Mouse (Mus musculus) hindbrain, embryonic 12.5 days (tissue): ENCODE measurements around the gene Il9. TPM values are rescaled to one million over a fixed set of nuclear protein-coding genes. Genes with fewer than 3 reads are reported as not detected.

Source experiments
- ATAC-seq: fragments of 200-750 bp; cut with Nextera tagmentation; 2 replicates; pipeline ENCODE4 v1.8.0; 2017; ENCODE audit warnings: moderate TSS enrichment; ENCODE audit not compliant: low FRiP score
- H3K27ac ChIP-seq: fragments of 300-500 bp; sonication (generic); 2 replicates; pipeline ENCODE4 v1.5.1; 2016; ENCODE audit warnings: mild to moderate bottlenecking
- H3K27me3 ChIP-seq: fragments of 300-500 bp; sonication (generic); 2 replicates; pipeline ENCODE4 v1.6.1; 2016; ENCODE audit warnings: mild to moderate bottlenecking
- H3K36me3 ChIP-seq: fragments of 300-500 bp; sonication (generic); 2 replicates; pipeline ENCODE4 v1.6.1; 2016; ENCODE audit warnings: mild to moderate bottlenecking
- H3K4me1 ChIP-seq: fragments of 300-500 bp; sonication (generic); 2 replicates; pipeline ENCODE4 v1.6.1; 2016
- H3K4me2 ChIP-seq: fragments of 300-500 bp; sonication (generic); replicated peaks from 2 replicates; pipeline ENCODE4 v1.6.1; 2016; ENCODE audit warnings: mild to moderate bottlenecking
- H3K4me3 ChIP-seq: fragments of 300-500 bp; sonication (generic); 2 replicates; pipeline ENCODE4 v1.5.1; 2016; ENCODE audit warnings: mild to moderate bottlenecking
- H3K9ac ChIP-seq: fragments of 300-500 bp; sonication (generic); 2 replicates; pipeline ENCODE4 v1.6.1; 2016; ENCODE audit warnings: mild to moderate bottlenecking, moderate library complexity
- H3K9me3 ChIP-seq: fragments of 300-500 bp; sonication (generic); replicated peaks from 2 replicates; pipeline ENCODE4 v1.6.1; 2016; ENCODE audit warnings: mild to moderate bottlenecking
- WGBS: fragments of 180-500 bp; shearing (Covaris S2); methylation state at CpG from one replicate; pipeline ENCODE4 v1.1.7; 2016; 5-methylcytosine and 5-hydroxymethylcytosine counted together
- polyA plus RNA-seq: library from polyadenylated mRNA; unstranded; fragments of >200 nt; fragmentation: Nextera tagmentation; extraction: Ambion mirVana; gene quantifications from 2 replicates; pipeline ENCODE4 v1.2.1, GENCODE M21; 2016

Gene Il9
- polyA plus RNA-seq, 1 experiment from 2014 or later = not detected

GRCm38 (mm10) chr13:56471211-56471610 is 10.8 kb downstream of the Il9 start:
- Histone ChIP-seq H3K4me3 (no peak overlapping the region), H3K27me3 (peaks cover 3% of the 10 kb centered on the region; the same call in 1 of the 2 replicates), H3K27ac (no peak overlapping the region), H3K36me3 (no peaks in the 10 kb centered on the region), H3K9ac (no peak overlapping the region), H3K4me1 (0 out of 2 replicates have a peak, but pooled peaks cover 2% of the 10 kb centered on the region), H3K9me3 (no peaks in the 10 kb centered on the region), H3K4me2 (no peak overlapping the region)
- no peak for ATAC-seq
- 88% methylated on average over 6 of the region's 6 CpGs for WGBS

GRCm38 (mm10) chr13:56468536-56468935 is 13.5 kb downstream of the Il9 start:
- Histone ChIP-seq H3K36me3 (no peaks in the 10 kb centered on the region), H3K27me3 (peaks cover 3% of the 10 kb centered on the region; the same call in 1 of the 2 replicates), H3K9ac (no peak overlapping the region), H3K4me2 (no peak overlapping the region), H3K9me3 (no peaks in the 10 kb centered on the region), H3K27ac (no peak overlapping the region), H3K4me3 (no peak overlapping the region), H3K4me1 (peaks cover 6% of the 10 kb centered on the region)
- no peak for ATAC-seq
- 94% methylated on average over 4 of the region's 4 CpGs for WGBS

- no peak overlapping the region for H3K27ac ChIP-seq
- 92% methylated on average over 7 of the region's 7 CpGs for WGBS
- peaks cover 6% of the 10 kb centered on the region for H3K4me1 ChIP-seq
- H3K36me3 ChIP-seq = no peaks in the 10 kb centered on the region
- H3K4me3 ChIP-seq = no peak overlapping the region
- no peak for ATAC-seq
- peaks cover 3% of the 10 kb centered on the region; the same call in 1 of the 2 replicates for H3K27me3 ChIP-seq
- no peaks in the 10 kb centered on the region for H3K9me3 ChIP-seq
- H3K9ac ChIP-seq = no peak overlapping the region
- H3K4me2 ChIP-seq = no peak overlapping the region
These were observed 14.3 kb downstream of the Il9 start for GRCm38 (mm10) chr13:56467786-56468185.

GRCm38 (mm10) chr13:56463750-56464149 is 18.3 kb downstream of the Il9 start:
- H3K9me3 ChIP-seq = no peaks in the 10 kb centered on the region
- peaks cover 3% of the 10 kb centered on the region; the same call in 1 of the 2 replicates for H3K27me3 ChIP-seq
- ATAC-seq = no peak
- H3K4me1 ChIP-seq = peaks cover 4% of the 10 kb centered on the region
- H3K36me3 ChIP-seq = no peaks in the 10 kb centered on the region
- WGBS = 69% methylated on average over 6 of the region's 6 CpGs
- H3K9ac ChIP-seq = no peak overlapping the region
- H3K4me2 ChIP-seq = no peak overlapping the region
- no peak overlapping the region for H3K4me3 ChIP-seq
- no peak overlapping the region for H3K27ac ChIP-seq

GRCm38 (mm10) chr13:56463261-56463660 is 18.8 kb downstream of the Il9 start:
- H3K4me2 ChIP-seq = no peak overlapping the region
- no peak overlapping the region for H3K27ac ChIP-seq
- 91% methylated on average over 7 of the region's 7 CpGs for WGBS
- H3K4me1 ChIP-seq = peaks cover 4% of the 10 kb centered on the region
- no peaks in the 10 kb centered on the region for H3K36me3 ChIP-seq
- no peak for ATAC-seq
- no peaks in the 10 kb centered on the region for H3K9me3 ChIP-seq
- no peaks in the 10 kb centered on the region for H3K27me3 ChIP-seq
- H3K4me3 ChIP-seq = no peak overlapping the region
- no peak overlapping the region for H3K9ac ChIP-seq

GRCm38 (mm10) chr13:56462791-56463190 is 19.3 kb downstream of the Il9 start:
- H3K9me3 ChIP-seq = no peaks in the 10 kb centered on the region
- H3K36me3 ChIP-seq = no peaks in the 10 kb centered on the region
- H3K27me3 ChIP-seq = no peaks in the 10 kb centered on the region
- H3K9ac ChIP-seq = no peak overlapping the region
- ATAC-seq = no peak
- H3K4me1 ChIP-seq = peaks cover 4% of the 10 kb centered on the region
- no peak overlapping the region for H3K4me3 ChIP-seq
- H3K27ac ChIP-seq = no peak overlapping the region
- H3K4me2 ChIP-seq = no peak overlapping the region
- WGBS = 85% methylated on average over 4 of the region's 4 CpGs

GRCm38 (mm10) chr13:56461460-56461859 is 20.6 kb downstream of the Il9 start:
- WGBS = 81% methylated on average over 4 of the region's 4 CpGs
- Histone ChIP-seq H3K36me3 (no peaks in the 10 kb centered on the region), H3K4me1 (peaks cover 4% of the 10 kb centered on the region), H3K27ac (no peak overlapping the region), H3K9me3 (no peaks in the 10 kb centered on the region), H3K4me3 (no peak overlapping the region), H3K9ac (no peak overlapping the region), H3K27me3 (no peaks in the 10 kb centered on the region), H3K4me2 (no peak overlapping the region)
- no peak for ATAC-seq

- H3K27me3 ChIP-seq = no peaks in the 10 kb centered on the region
- no peaks in the 10 kb centered on the region for H3K36me3 ChIP-seq
- H3K9me3 ChIP-seq = no peaks in the 10 kb centered on the region
- H3K4me2 ChIP-seq = no peak overlapping the region
- ATAC-seq = no peak
- no peak overlapping the region for H3K27ac ChIP-seq
- H3K4me1 ChIP-seq = no peaks in the 10 kb centered on the region; the same call in 1 of the 2 replicates
- WGBS = 37% methylated on average over 9 of the region's 9 CpGs
- no peak overlapping the region for H3K4me3 ChIP-seq
- no peak overlapping the region for H3K9ac ChIP-seq
These were observed 24.0 kb downstream of the Il9 start for GRCm38 (mm10) chr13:56458001-56458400.

- Histone ChIP-seq H3K9me3 (no peaks in the 10 kb centered on the region), H3K27ac (no peak overlapping the region), H3K9ac (no peak overlapping the region), H3K36me3 (no peaks in the 10 kb centered on the region), H3K27me3 (peaks cover 4% of the 10 kb centered on the region; the same call in 1 of the 2 replicates), H3K4me3 (no peak overlapping the region), H3K4me2 (no peak overlapping the region), H3K4me1 (peaks cover 14% of the 10 kb centered on the region)
- WGBS = 91% methylated on average over 8 of the region's 8 CpGs
- ATAC-seq = no peak
These were observed 32.0 kb downstream of the Il9 start for GRCm38 (mm10) chr13:56450035-56450434.

- 70% methylated on average over 10 of the region's 10 CpGs for WGBS
- H3K4me1 ChIP-seq = peaks cover 14% of the 10 kb centered on the region
- H3K4me2 ChIP-seq = no peak overlapping the region
- H3K9me3 ChIP-seq = no peaks in the 10 kb centered on the region
- H3K9ac ChIP-seq = no peak overlapping the region
- no peak for ATAC-seq
- H3K27me3 ChIP-seq = peaks cover 4% of the 10 kb centered on the region; the same call in 1 of the 2 replicates
- H3K4me3 ChIP-seq = no peak overlapping the region
- no peaks in the 10 kb centered on the region for H3K36me3 ChIP-seq
- no peak overlapping the region for H3K27ac ChIP-seq
These were observed 32.6 kb downstream of the Il9 start for GRCm38 (mm10) chr13:56449239-56450030.

- Histone ChIP-seq H3K4me1 (peaks cover 12% of the 10 kb centered on the region), H3K9me3 (no peaks in the 10 kb centered on the region), H3K27me3 (peaks cover 15% of the 10 kb centered on the region), H3K4me3 (no peak overlapping the region), H3K4me2 (no peak overlapping the region), H3K36me3 (no peaks in the 10 kb centered on the region), H3K27ac (no peak overlapping the region), H3K9ac (no peak overlapping the region)
- 86% methylated on average over 6 of the region's 6 CpGs for WGBS
- ATAC-seq = no peak
These were observed 37.0 kb downstream of the Il9 start for GRCm38 (mm10) chr13:56444996-56445395.

GRCm38 (mm10) chr13:56444112-56444511 is 37.9 kb downstream of the Il9 start:
- Histone ChIP-seq H3K4me2 (no peak overlapping the region), H3K27ac (no peak overlapping the region), H3K4me3 (no peak overlapping the region), H3K4me1 (0 out of 2 replicates have a peak, but pooled peaks cover 6% of the 10 kb centered on the region), H3K27me3 (peaks cover 24% of the 10 kb centered on the region), H3K9ac (no peak overlapping the region), H3K9me3 (no peaks in the 10 kb centered on the region), H3K36me3 (no peaks in the 10 kb centered on the region)
- 88% methylated on average over 3 of the region's 3 CpGs for WGBS
- no peak for ATAC-seq

- Histone ChIP-seq H3K36me3 (no peaks in the 10 kb centered on the region), H3K4me1 (peaks cover 4% of the 10 kb centered on the region), H3K27ac (no peak overlapping the region), H3K27me3 (peaks cover 27% of the 10 kb centered on the region), H3K9ac (no peak overlapping the region), H3K9me3 (no peaks in the 10 kb centered on the region), H3K4me3 (no peak overlapping the region), H3K4me2 (no peak overlapping the region)
- WGBS = 79% methylated on average over 7 of the region's 7 CpGs
- ATAC-seq = no peak
These were observed 38.6 kb downstream of the Il9 start for GRCm38 (mm10) chr13:56443411-56443810.
